Mouse (Mus musculus) testis, adult 2 months (tissue): ENCODE results near the gene Porcn. TPM values are rescaled to one million over a fixed set of nuclear protein-coding genes. Genes with fewer than 3 reads are reported as not detected.

ENCODE experiments used
- H3K27ac ChIP-seq: fragments of 200-500 bp; 2 replicates; pipeline ENCODE4 v1.5.1; 2012; ENCODE audit warnings: low read depth, low read length; ENCODE audit not compliant: control insufficient read depth, insufficient read depth
- H3K27me3 ChIP-seq: fragments of 200-500 bp; 2 replicates; pipeline ENCODE4 v1.6.1; 2012; ENCODE audit warnings: mild to moderate bottlenecking, low read length, moderate library complexity; ENCODE audit not compliant: control insufficient read depth, insufficient read depth
- H3K36me3 ChIP-seq: fragments of 200-500 bp; 2 replicates; pipeline ENCODE4 v1.6.1; 2012; ENCODE audit warnings: mild to moderate bottlenecking, low read length; ENCODE audit not compliant: control insufficient read depth, insufficient read depth
- H3K4me1 ChIP-seq: fragments of 200-500 bp; 2 replicates; pipeline ENCODE4 v1.6.1; 2012; ENCODE audit warnings: low read length; ENCODE audit not compliant: control insufficient read depth, insufficient read depth
- H3K4me3 ChIP-seq: fragments of 200-500 bp; 2 replicates; pipeline ENCODE4 v1.5.1; 2012; ENCODE audit warnings: low read depth, mild to moderate bottlenecking, low read length, moderate library complexity, mixed read lengths; ENCODE audit not compliant: control insufficient read depth
- CTCF ChIP-seq: fragments of 200-500 bp; IDR thresholded peaks from 2 replicates; pipeline ENCODE4 v1.5.1; 2012; ENCODE audit warnings: low read depth, mild to moderate bottlenecking, inconsistent platforms, low read length, moderate library complexity; ENCODE audit not compliant: control insufficient read depth, insufficient read depth, insufficient replicate concordance
- POLR2A ChIP-seq: fragments of 200-500 bp; IDR thresholded peaks from 2 replicates; pipeline ENCODE4 v1.6.1; 2012; ENCODE audit warnings: low read depth, mild to moderate bottlenecking, inconsistent platforms, low read length, moderate library complexity; ENCODE audit not compliant: control insufficient read depth
- polyA plus RNA-seq: library from polyadenylated mRNA; depleted of rRNA; stranded (reverse); fragments of >200 nt; gene quantifications from 2 replicates; pipeline ENCODE4 v1.2.3, GENCODE M21; 2012; rRNA removed

Porcn gene
- polyA plus RNA-seq, 1 experiment, result 20.0 TPM

GRCm38 (mm10) chrX:8163076-8163475, 43.2 kb downstream of the Porcn start:
- Histone ChIP-seq H3K36me3 (no peaks in the 10 kb centered on the region), H3K27ac (no peak overlapping the region), H3K4me3 (no peak overlapping the region), H3K4me1 (no peaks in the 10 kb centered on the region), H3K27me3 (no peaks in the 10 kb centered on the region)
- TF ChIP-seq CTCF (no peak), POLR2A (no peak)

GRCm38 (mm10) chrX:8145153-8145991, 61.0 kb downstream of the Porcn start, which contains the start of gene Rbm3:
Gene Rbm3 (minus strand): TSS chrX:8145880.
- no peaks in the 10 kb centered on the region for H3K27me3 ChIP-seq
- H3K27ac ChIP-seq, result peak within 1 kb of the TSS; percentile 99
- H3K4me1 ChIP-seq, result peaks cover 4% of the 10 kb centered on the region
- H3K4me3 ChIP-seq, result peak within 1 kb of the TSS; percentile 98
- H3K36me3 ChIP-seq, result no peaks in the 10 kb centered on the region
- TF ChIP-seq CTCF, result no peak
- peak; percentile 76; the same call in 1 of the 2 replicates for TF ChIP-seq POLR2A

Other genes starting within 250 kb of the Porcn start
- gene Gata1, start 228.5 kb downstream of the Porcn start, polyA plus RNA-seq, result 16.8 and 22.1 TPM in 2 replicates
- gene Glod5, start 188.0 kb downstream of the Porcn start, polyA plus RNA-seq, result not detected in 2 replicates
- 8.1 and 10.0 TPM in 2 replicates for gene Suv39h1, start 131.8 kb downstream of the Porcn start, polyA plus RNA-seq
- gene Was, start 116.0 kb downstream of the Porcn start, polyA plus RNA-seq, result 0.13 and 0.20 TPM in 2 replicates
- gene Wdr13, start 73.6 kb downstream of the Porcn start, polyA plus RNA-seq, result 70.5 and 78.2 TPM in 2 replicates
- 18.4 and 19.6 TPM in 2 replicates for gene Rbm3, start 60.6 kb downstream of the Porcn start, polyA plus RNA-seq
- gene Tbc1d25, start 30.3 kb downstream of the Porcn start, polyA plus RNA-seq, result 16.7 and 18.2 TPM in 2 replicates
- gene Ebp, start 13.0 kb downstream of the Porcn start, polyA plus RNA-seq, result 15.2 and 20.9 TPM in 2 replicates
- gene Ftsj1, start 45.9 kb upstream of the Porcn start, polyA plus RNA-seq, result 4.9 and 5.5 TPM in 2 replicates
- 19.9 and 34.6 TPM in 2 replicates for gene Slc38a5, start 64.6 kb upstream of the Porcn start, polyA plus RNA-seq
- 0.17 TPM in 1 of 2 replicates, not detected in the other for gene Ssxb10, start 120.9 kb upstream of the Porcn start, polyA plus RNA-seq
- gene Ssxb9, start 160.5 kb upstream of the Porcn start, polyA plus RNA-seq, result not detected in 2 replicates
- 2.8 and 3.4 TPM in 2 replicates for gene Ssxb1, start 206.8 kb upstream of the Porcn start, polyA plus RNA-seq